Mouse (Mus musculus): ENCODE measurements around the gene Akap17b. TPM values are rescaled to one million over a fixed set of nuclear protein-coding genes. Genes with fewer than 3 reads are reported as not detected.
"Not testable (repeated sequence)": the region's sequence is repeated elsewhere in the genome, so short reads cannot be mapped to it uniquely, and the experiment has no call there.

Gene Akap17b
- polyA plus RNA-seq, 1 experiment from 2014 or later = 3.7 TPM

DNA sequence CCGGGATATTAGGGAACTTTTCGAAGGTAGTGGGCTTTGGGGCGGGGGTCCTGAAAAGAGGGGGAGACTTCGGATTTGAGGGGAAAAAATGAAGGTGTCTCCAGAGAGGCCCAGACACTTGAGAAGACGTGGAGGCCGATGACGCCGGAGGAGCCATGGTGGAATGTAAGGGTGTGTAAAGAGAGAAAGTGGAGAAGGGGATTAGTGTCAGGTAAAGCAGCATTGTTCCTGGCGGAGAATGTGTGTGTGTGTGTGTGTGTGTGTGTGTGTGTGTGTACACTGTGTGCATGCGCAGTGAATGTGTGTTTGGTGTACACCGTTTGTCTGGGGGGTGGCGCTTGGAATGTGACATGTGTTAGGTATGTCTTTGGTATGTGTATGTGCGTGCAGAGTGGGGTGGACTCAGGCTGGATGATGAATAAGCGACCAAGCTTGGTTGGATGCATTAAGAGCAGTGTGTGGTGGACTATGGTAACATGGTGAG lies 46.3 kb downstream of the Akap17b start:
- Histone ChIP-seq H3K4me2 (replicated peaks) (peak overlapping the region; percentile 54), H3K36me3 (peaks cover 3% of the 10 kb centered on the region; the same call in 1 of the 2 replicates), H3K9ac (replicated peaks) (peak overlapping the region; percentile 81), H3K27ac (replicated peaks) (peak overlapping the region; percentile 88), H3K27me3 (no peaks in the 10 kb centered on the region), H3K9me3 (no peaks in the 10 kb centered on the region), H3K4me1 (peaks cover 18% of the 10 kb centered on the region), H3K4me3 (peak overlapping the region; percentile 69)
- 28% methylated on average over 14 of the region's 14 CpGs for WGBS
- ATAC-seq (replicated peaks) = peak; percentile 47

DNA sequence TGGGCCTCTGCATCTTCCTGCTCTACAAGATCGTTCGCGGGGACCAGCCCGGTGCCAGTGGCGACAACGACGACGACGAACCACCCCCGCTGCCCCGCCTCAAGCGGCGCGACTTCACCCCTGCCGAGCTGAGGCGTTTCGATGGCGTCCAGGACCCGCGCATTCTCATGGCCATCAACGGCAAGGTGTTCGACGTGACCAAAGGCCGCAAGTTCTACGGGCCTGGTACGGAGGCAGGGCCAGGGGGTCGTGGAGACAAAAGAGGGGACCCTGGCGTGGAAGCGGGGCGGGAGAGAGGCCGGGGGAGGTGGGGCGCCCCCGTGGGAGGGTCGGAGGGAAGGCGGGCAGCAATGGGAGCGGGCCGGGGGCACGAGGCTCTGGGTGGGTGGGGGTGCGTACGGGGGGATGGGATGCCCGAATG lies 46.8 kb downstream of the Akap17b start:
- Histone ChIP-seq H3K9me3 (no peaks in the 10 kb centered on the region), H3K9ac (replicated peaks) (peak overlapping the region; percentile 81), H3K4me1 (peaks cover 18% of the 10 kb centered on the region), H3K4me3 (peak overlapping the region; percentile 69), H3K36me3 (peaks cover 3% of the 10 kb centered on the region; the same call in 1 of the 2 replicates), H3K4me2 (replicated peaks) (peak overlapping the region; percentile 54), H3K27ac (replicated peaks) (peak overlapping the region; percentile 88), H3K27me3 (no peaks in the 10 kb centered on the region)
- 31% methylated on average over 40 of the region's 41 CpGs for WGBS
- peak; percentile 66 for ATAC-seq (replicated peaks)

DNA sequence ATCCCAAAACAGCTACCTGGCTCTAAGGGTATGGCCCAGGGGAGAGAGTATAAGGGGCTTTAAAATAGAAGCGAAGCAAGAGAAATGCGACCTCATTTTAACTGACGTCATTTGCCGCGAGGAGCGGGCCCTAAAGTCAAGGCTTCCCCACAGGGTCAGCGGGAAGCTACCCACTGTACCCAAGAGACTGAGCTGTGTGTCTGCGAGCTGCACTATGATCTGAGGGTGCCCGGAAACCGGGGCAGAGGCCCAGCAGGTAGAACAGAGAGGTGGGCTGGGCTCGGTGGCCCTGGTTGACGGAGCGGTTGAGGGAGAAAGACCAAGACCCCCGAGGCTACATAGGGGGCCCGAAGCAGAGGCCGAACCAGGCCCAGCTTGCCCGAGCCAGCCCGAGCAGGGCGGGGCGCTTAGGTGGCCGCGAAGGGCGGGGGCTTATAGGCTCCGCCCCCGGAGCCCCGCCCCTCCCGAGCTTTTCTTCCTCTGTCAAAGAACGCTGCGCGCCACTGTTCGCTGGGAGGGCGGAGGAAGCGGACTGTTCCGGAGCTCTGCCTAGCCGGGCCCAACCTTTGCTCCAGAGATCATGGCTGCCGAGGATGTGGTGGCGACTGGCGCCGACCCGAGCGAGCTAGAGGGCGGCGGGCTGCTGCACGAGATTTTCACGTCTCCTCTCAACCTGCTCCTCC lies 47.3 kb downstream of the Akap17b start, which contains the start of gene Pgrmc1:
Gene Pgrmc1 (plus strand): TSS at position 500 of the 683 bp plus-strand sequence.
- 17% methylated on average over 44 of the region's 45 CpGs for WGBS
- peak within 1 kb of the TSS; percentile 69 for H3K4me3 ChIP-seq
- H3K9ac ChIP-seq (replicated peaks) = peak within 1 kb of the TSS; percentile 81

DNA sequence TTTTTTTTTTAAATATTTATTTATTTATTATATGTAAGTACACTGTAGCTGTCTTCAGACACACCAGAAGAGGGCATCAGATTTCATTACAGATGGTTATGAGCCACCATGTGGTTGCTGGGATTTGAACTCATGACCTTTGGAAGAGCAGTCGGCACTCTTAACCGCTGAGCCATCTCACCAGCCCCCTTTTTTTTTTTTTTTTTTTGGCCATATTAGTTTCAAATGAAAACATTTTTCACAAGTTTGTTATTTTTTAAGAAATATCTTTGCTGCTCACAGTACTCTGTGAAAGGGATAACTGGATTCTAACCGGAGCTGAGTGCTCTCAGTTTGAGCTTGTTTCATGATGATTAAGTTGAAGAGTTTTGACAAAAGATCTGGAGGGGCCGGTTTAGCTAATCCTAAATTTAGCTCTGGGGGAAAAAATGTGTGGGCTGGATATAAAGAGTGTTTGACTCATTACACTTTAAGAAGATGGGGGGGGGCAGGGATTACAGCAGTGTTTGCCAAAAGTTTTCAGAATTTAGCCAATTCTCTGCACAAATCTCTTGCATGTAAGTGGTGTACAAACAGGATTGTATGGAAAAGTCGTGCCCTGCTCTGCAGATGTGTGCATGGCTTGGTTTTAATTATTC lies 48.6 kb downstream of the Akap17b start:
- ATAC-seq (replicated peaks) = not testable (repeated sequence)
- 43% methylated on average over 3 of the region's 5 CpGs for WGBS

More for the DNA sequence above, 47.3 kb downstream of the Akap17b start, which contains the start of gene Pgrmc1:
- no peaks in the 10 kb centered on the region for H3K9me3 ChIP-seq
- ATAC-seq (replicated peaks) = peak; percentile 94
- H3K36me3 ChIP-seq = peaks cover under 1% of the 10 kb centered on the region; the same call in 1 of the 2 replicates
- H3K4me1 ChIP-seq = peaks cover 18% of the 10 kb centered on the region
- no peaks in the 10 kb centered on the region for H3K27me3 ChIP-seq
- H3K4me2 ChIP-seq (replicated peaks) = peak within 1 kb of the TSS; percentile 54
- peak within 1 kb of the TSS; percentile 88 for H3K27ac ChIP-seq (replicated peaks)

DNA sequence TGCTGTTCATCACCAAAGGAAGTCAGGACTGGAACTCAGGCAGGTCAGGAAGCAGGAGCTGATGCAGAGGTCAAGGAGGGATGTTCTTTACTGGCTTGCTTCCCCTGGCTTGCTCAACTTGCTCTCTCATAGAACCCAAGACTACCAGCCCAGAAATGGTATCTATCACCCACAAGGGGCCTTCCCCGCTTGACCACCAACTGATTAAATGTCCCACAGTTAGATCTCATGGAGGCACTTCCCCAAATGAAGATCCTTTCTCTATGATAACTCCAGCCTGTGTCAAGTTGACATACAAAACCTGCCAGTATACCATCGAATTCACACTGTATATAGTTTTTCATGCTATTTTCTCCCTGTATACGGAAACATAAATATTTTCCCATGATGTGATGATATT lies 49.9 kb downstream of the Akap17b start:
- WGBS = 90% methylated on average over 3 of the region's 3 CpGs
- Histone ChIP-seq H3K27me3 (no peaks in the 10 kb centered on the region), H3K4me1 (peaks cover 10% of the 10 kb centered on the region), H3K9me3 (no peaks in the 10 kb centered on the region), H3K4me3 (no peak overlapping the region), H3K36me3 (no peaks in the 10 kb centered on the region), H3K9ac (replicated peaks) (no peak overlapping the region), H3K27ac (replicated peaks) (no peak overlapping the region), H3K4me2 (replicated peaks) (no peak overlapping the region)
- ATAC-seq (replicated peaks) = no peak

More for the DNA sequence above, 48.6 kb downstream of the Akap17b start:
- not testable (repeated sequence) for H3K9ac ChIP-seq (replicated peaks); H3K4me2 ChIP-seq (replicated peaks); H3K27ac ChIP-seq (replicated peaks); H3K4me3 ChIP-seq; H3K36me3 ChIP-seq; H3K27me3 ChIP-seq; H3K9me3 ChIP-seq
- H3K4me1 ChIP-seq = peaks cover 18% of the 10 kb centered on the region

DNA sequence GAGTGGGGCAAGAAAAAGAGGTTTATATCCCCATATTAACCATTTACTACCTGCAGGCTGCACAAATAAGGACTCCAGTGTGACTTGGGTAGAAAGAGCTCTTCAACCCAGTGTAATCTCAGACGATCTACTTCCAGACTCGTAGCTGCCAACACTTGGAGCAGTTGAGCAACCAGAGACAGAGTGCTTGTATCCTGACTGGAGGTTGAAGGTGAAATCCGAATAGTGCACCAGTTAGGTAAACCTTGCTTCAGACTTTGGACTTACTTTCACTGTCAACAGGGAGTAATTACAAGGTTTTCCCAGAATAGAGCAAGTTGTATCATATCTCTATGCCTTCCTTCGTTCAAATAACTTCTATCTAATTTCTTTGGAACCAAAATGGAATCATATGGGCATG lies 53.7 kb downstream of the Akap17b start:
- no peak overlapping the region for H3K9ac ChIP-seq (replicated peaks)
- no peak overlapping the region for H3K4me2 ChIP-seq (replicated peaks)
- no peak for ATAC-seq (replicated peaks)
- 69% methylated on average over 4 of the region's 4 CpGs for WGBS
- no peaks in the 10 kb centered on the region for H3K27me3 ChIP-seq
- H3K27ac ChIP-seq (replicated peaks) = no peak overlapping the region
- no peaks in the 10 kb centered on the region for H3K9me3 ChIP-seq
- H3K4me3 ChIP-seq = no peak overlapping the region
- H3K36me3 ChIP-seq = no peaks in the 10 kb centered on the region
- no peaks in the 10 kb centered on the region; the same call in 1 of the 2 replicates for H3K4me1 ChIP-seq

DNA sequence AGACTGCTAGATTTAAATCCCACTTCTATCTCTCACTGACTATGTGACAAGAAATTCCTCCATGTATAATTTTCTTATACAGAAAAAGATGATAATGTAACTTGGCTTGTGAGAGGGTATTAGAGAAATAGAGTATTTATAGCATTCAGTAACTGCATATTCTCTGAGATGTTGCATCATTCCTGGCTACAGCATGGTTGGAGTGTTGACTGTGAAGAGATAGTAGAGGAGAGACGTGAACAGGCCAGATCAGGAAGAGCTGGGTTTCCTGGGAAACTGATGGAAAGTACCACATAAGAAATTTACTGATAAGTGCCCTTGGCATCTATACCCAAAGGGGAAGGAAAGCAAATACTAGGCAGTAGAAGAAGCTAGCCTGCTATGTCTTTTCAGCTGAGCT lies 54.1 kb downstream of the Akap17b start:
- H3K4me3 ChIP-seq = no peak overlapping the region

DNA sequence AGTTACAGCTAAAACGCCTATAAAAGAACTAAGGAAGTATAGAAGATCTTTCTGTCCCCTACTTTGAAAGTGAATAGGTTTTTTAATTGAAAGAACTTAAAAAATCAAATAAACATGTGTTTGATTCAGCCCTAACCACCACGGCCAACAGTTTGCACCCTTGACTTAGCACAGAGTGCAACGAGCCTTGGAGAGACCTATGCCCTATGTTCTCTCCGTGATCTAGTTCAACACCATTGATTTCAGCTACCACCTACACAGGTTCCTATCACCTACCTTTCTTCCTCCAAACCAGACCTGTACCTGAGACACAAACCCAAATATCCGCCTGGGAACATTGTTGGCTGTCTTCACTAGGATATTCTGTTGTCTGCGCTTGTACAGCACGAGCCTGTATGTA lies 54.9 kb downstream of the Akap17b start:
- no peaks in the 10 kb centered on the region; the same call in 1 of the 2 replicates for H3K4me1 ChIP-seq
- no peak overlapping the region for H3K4me3 ChIP-seq
- H3K4me2 ChIP-seq (replicated peaks) = no peak overlapping the region
- no peak for ATAC-seq (replicated peaks)
- no peaks in the 10 kb centered on the region for H3K27me3 ChIP-seq
- WGBS = 85% methylated on average over 7 of the region's 7 CpGs
- H3K9ac ChIP-seq (replicated peaks) = no peak overlapping the region
- no peak overlapping the region for H3K27ac ChIP-seq (replicated peaks)
- no peaks in the 10 kb centered on the region for H3K9me3 ChIP-seq
- no peaks in the 10 kb centered on the region for H3K36me3 ChIP-seq

More for the DNA sequence above, 54.1 kb downstream of the Akap17b start:
- Histone ChIP-seq H3K36me3 (no peaks in the 10 kb centered on the region), H3K27ac (replicated peaks) (no peak overlapping the region), H3K4me2 (replicated peaks) (no peak overlapping the region), H3K27me3 (no peaks in the 10 kb centered on the region), H3K9me3 (no peaks in the 10 kb centered on the region), H3K4me1 (no peaks in the 10 kb centered on the region; the same call in 1 of the 2 replicates), H3K9ac (replicated peaks) (no peak overlapping the region)
- 83% methylated on average over 1 of the region's 1 CpGs for WGBS
- no peak for ATAC-seq (replicated peaks)

DNA sequence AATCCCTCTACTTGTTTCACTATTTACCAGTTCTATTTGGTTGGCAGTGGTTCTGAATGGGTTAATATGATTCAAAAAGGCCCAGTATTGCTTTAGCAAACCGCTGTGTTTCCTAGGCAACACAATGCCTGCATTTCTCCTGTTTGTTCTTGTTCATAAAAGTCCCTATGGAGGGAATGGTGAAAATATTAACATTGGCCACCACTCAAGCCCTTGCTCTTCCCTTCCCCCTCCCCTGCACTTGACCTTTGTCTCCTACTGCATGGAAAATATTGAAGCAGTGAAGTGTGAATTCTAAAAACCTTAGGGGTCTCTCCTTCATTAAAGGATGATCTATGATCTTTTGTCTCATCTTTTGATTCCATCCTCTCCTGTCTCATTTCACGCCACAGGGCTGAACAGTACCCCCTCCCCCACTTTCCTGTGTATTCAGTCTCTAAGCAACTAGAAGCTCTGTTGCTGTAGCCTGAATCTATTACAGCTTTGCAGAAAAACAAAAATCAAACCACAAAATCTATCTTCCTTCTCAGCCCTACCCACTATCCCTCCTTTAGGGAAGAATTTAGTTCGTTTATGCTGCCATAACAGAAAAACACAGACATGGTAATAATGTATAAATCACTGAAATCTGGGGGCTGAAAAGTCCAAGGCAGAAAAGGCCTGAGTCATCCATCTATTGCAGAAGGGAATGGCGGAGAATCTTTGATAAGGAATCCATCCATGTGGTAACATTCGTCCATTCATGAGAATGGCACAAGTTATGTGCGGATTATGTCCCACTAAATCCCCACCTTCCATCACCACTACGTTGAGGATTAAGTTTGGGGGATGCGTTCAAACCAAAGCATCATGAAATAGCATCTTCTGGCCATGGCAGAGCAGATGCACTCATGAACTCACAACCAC lies 57.6 kb downstream of the Akap17b start:
- no peaks in the 10 kb centered on the region; the same call in 1 of the 2 replicates for H3K4me1 ChIP-seq
- no peak overlapping the region for H3K4me3 ChIP-seq
- H3K27me3 ChIP-seq = no peaks in the 10 kb centered on the region
- WGBS = 57% methylated on average over 8 of the region's 8 CpGs
- H3K36me3 ChIP-seq = no peaks in the 10 kb centered on the region
- H3K9me3 ChIP-seq = no peaks in the 10 kb centered on the region
- H3K4me2 ChIP-seq (replicated peaks) = no peak overlapping the region
- H3K9ac ChIP-seq (replicated peaks) = no peak overlapping the region
- peak; percentile 89 for ATAC-seq (replicated peaks)
- peak overlapping the region; percentile 51 for H3K27ac ChIP-seq (replicated peaks)

DNA sequence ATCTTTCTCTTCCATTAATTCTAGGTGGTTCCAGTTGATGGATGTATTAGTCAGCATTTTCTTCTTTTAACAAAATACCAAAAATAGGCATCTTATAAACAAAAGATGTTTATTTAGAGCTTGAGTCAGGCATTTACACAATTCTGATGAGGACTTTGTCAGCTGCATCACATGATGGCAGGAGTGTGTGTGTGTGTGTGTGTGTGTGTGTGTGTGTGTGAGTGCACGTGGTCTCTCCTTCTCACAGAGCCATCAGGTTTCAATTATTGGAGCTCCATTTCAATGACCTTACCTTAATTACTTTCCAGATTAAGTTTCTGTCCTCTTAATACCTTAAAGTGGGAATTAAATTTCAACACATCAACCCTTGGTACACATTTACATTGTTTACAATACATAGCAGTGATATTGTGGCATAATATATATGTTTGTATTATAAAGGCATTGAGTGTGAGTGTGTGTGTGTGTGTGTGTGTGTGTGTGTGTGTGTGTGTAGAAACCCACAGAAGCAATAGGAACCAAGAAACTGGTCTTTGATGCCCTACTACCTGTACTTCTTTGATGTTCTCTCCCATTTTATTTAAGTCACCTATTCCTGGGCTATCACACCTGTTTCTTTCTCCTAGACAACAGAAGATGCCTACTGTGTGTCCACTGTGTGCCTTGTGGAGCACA lies 58.4 kb downstream of the Akap17b start:
- H3K27ac ChIP-seq (replicated peaks) = peak overlapping the region; percentile 51
- peak; percentile 38; the same call in 1 of the 2 replicates for ATAC-seq (replicated peaks)
- H3K27me3 ChIP-seq = no peaks in the 10 kb centered on the region
- no peaks in the 10 kb centered on the region for H3K9me3 ChIP-seq
- no peak overlapping the region for H3K4me2 ChIP-seq (replicated peaks)
- H3K36me3 ChIP-seq = no peaks in the 10 kb centered on the region
- H3K4me1 ChIP-seq = no peaks in the 10 kb centered on the region; the same call in 1 of the 2 replicates
- WGBS = 71% methylated on average over 1 of the region's 1 CpGs
- no peak overlapping the region for H3K9ac ChIP-seq (replicated peaks)
- no peak overlapping the region for H3K4me3 ChIP-seq

DNA sequence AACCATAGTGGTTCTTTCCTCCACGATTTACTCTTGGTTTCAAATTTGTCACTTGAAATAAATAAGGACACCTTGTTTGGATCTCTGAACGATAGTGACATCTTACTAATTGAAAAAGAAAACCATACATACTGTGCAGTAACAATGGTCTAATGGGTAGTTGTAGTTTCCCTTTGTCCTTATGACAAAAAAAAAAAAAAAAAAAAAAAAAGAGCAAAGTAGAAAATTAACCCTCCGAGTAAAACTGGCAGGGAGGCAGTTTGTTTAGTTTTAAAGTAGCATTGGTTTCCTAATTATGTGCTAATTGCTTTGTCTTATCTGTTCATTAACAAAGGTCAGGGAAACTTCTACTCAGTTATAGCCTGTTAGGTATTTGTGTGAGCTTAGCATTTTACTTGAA lies 83.1 kb downstream of the Akap17b start:
- no peak overlapping the region for H3K27ac ChIP-seq (replicated peaks)
- H3K27me3 ChIP-seq = no peaks in the 10 kb centered on the region
- ATAC-seq (replicated peaks) = no peak
- 23% methylated on average over 3 of the region's 3 CpGs for WGBS
- H3K4me1 ChIP-seq = no peaks in the 10 kb centered on the region
- no peak overlapping the region for H3K4me3 ChIP-seq
- H3K9ac ChIP-seq (replicated peaks) = no peak overlapping the region
- no peaks in the 10 kb centered on the region for H3K9me3 ChIP-seq
- H3K36me3 ChIP-seq = no peaks in the 10 kb centered on the region
- H3K4me2 ChIP-seq (replicated peaks) = no peak overlapping the region
